Mouse (Mus musculus) bone marrow macrophage, adult 2 months (primary cell): ENCODE data around the gene Mpped2. TPM values are rescaled to one million over a fixed set of nuclear protein-coding genes. Genes with fewer than 3 reads are reported as not detected.

Experiments
- H3K27ac ChIP-seq: 2 replicates; pipeline ENCODE4 v1.5.1; 2012; ENCODE audit warnings: low read depth, low read length; ENCODE audit not compliant: insufficient read depth
- H3K4me1 ChIP-seq: 2 replicates; pipeline ENCODE4 v1.6.1; 2012; ENCODE audit warnings: low read length; ENCODE audit not compliant: control insufficient read depth, insufficient read depth
- H3K4me3 ChIP-seq: 2 replicates; pipeline ENCODE4 v1.5.1; 2012; ENCODE audit warnings: mild to moderate bottlenecking, low read length, moderate library complexity; ENCODE audit not compliant: insufficient read depth
- CTCF ChIP-seq: IDR thresholded peaks from 2 replicates; pipeline ENCODE4 v1.5.1; 2012; ENCODE audit warnings: low read depth, mild to moderate bottlenecking, low read length, moderate library complexity
- POLR2A ChIP-seq: IDR thresholded peaks from 2 replicates; pipeline ENCODE4 v1.6.1; 2012; ENCODE audit warnings: mild to moderate bottlenecking, low read depth, low read length, borderline replicate concordance
- polyA plus RNA-seq: library from polyadenylated mRNA; stranded (reverse); fragments of >200 nt; gene quantifications from 2 replicates; pipeline ENCODE4 v1.2.4, GENCODE M21; 2012; ENCODE audit not compliant: missing spikeins, insufficient read depth, insufficient read length

Gene Mpped2
- polyA plus RNA-seq, 1 experiment = not detected

DNA sequence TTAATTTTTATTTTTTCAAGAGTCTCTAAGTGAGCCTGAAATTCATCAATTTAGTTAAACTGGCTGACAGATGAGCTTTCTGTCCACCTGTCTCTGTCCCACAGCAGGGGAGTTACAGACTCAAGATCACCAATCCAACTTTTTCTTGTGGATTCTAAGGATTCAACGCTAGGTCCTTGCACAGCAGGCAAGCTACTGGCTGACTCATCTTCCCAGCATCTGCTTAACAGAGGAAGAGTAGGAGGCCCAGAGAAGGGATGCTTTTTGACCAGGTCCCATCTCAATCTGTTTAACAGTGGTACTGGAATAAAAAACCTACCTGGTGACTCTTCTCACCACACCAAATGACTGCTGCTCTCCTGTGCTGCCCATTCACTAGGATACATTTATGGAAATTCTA, 133.0 kb downstream of the Mpped2 start:
- H3K27ac ChIP-seq = no peak overlapping the region
- no peak overlapping the region for H3K4me3 ChIP-seq
- no peak for TF ChIP-seq POLR2A
- no peak for TF ChIP-seq CTCF
- H3K4me1 ChIP-seq = no peaks in the 10 kb centered on the region

- Histone ChIP-seq H3K27ac (no peak overlapping the region), H3K4me1 (no peaks in the 10 kb centered on the region), H3K4me3 (no peak overlapping the region)
- TF ChIP-seq POLR2A (no peak), CTCF (no peak)
These were observed 133.7 kb downstream of the Mpped2 start for GRCm38 (mm10) chr2:106826806-106827205.

GRCm38 (mm10) chr2:106828573-106829310, 135.7 kb downstream of the Mpped2 start:
- Histone ChIP-seq H3K27ac (no peak overlapping the region), H3K4me3 (no peak overlapping the region), H3K4me1 (no peaks in the 10 kb centered on the region)
- TF ChIP-seq POLR2A = no peak

- TF ChIP-seq CTCF (no peak), POLR2A (no peak)
- Histone ChIP-seq H3K4me3 (no peak overlapping the region), H3K27ac (no peak overlapping the region), H3K4me1 (no peaks in the 10 kb centered on the region)
These were observed 136.4 kb downstream of the Mpped2 start for GRCm38 (mm10) chr2:106829420-106829819.

GRCm38 (mm10) chr2:106832577-106832976, 139.5 kb downstream of the Mpped2 start:
- no peak for TF ChIP-seq POLR2A
- no peak for TF ChIP-seq CTCF
- no peak overlapping the region for H3K27ac ChIP-seq
- H3K4me3 ChIP-seq = no peak overlapping the region
- no peaks in the 10 kb centered on the region for H3K4me1 ChIP-seq

- H3K27ac ChIP-seq = no peak overlapping the region
- no peak for TF ChIP-seq CTCF
- TF ChIP-seq POLR2A = no peak
- H3K4me3 ChIP-seq = no peak overlapping the region
- no peaks in the 10 kb centered on the region for H3K4me1 ChIP-seq
These were observed 140.1 kb downstream of the Mpped2 start for GRCm38 (mm10) chr2:106833212-106833611.

- no peaks in the 10 kb centered on the region for H3K4me1 ChIP-seq
- H3K27ac ChIP-seq = no peak overlapping the region
- H3K4me3 ChIP-seq = no peak overlapping the region
- TF ChIP-seq POLR2A = no peak
- no peak for TF ChIP-seq CTCF
These were observed 142.3 kb downstream of the Mpped2 start for GRCm38 (mm10) chr2:106835321-106835720.

- TF ChIP-seq POLR2A (no peak), CTCF (no peak)
- Histone ChIP-seq H3K4me3 (no peak overlapping the region), H3K4me1 (no peaks in the 10 kb centered on the region), H3K27ac (no peak overlapping the region)
These were observed 144.2 kb downstream of the Mpped2 start for GRCm38 (mm10) chr2:106837241-106837640.

DNA sequence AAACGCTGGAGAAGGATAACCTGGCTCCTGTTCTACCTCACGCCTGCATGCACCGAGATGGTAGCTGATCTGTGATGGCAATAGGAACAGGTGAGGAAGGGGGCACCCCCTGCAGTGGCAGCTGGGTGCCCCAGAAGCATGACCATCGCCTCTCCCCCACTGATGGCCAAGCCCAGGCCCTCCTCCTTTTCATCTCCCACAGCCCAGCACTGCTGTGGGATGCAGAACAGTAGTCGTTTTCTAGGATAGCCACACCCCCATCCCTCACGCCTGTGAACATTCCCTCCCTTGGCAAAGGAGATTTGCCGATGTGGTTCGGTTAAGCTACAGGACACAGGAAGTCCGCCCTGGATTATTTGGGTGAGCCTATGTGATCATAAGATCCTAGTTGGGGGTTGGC, 151.1 kb downstream of the Mpped2 start:
- Histone ChIP-seq H3K27ac (no peak overlapping the region), H3K4me3 (no peak overlapping the region), H3K4me1 (no peaks in the 10 kb centered on the region)
- TF ChIP-seq CTCF = no peak
- no peak for TF ChIP-seq POLR2A

GRCm38 (mm10) chr2:106844766-106845678, 152.0 kb downstream of the Mpped2 start:
- no peak overlapping the region for H3K27ac ChIP-seq
- TF ChIP-seq POLR2A (no peak), CTCF (no peak)
- H3K4me1 ChIP-seq = no peaks in the 10 kb centered on the region
- no peak overlapping the region for H3K4me3 ChIP-seq
